Mouse (Mus musculus) CH12.LX (cell line): ENCODE measurements around the gene Fam83c. TPM values are rescaled to one million over a fixed set of nuclear protein-coding genes. Genes with fewer than 3 reads are reported as not detected.

Experiments
- DNase-seq: peaks from one replicate; pipeline ENCODE4 v3.0.0-alpha.2; 2013; ENCODE audit errors: extremely low read depth
- H3K27ac ChIP-seq: 2 replicates; pipeline ENCODE4 v1.5.1; 2012; ENCODE audit warnings: low read depth, mild to moderate bottlenecking, control low read depth, moderate library complexity; ENCODE audit not compliant: insufficient read depth
- H3K27me3 ChIP-seq: replicated peaks from 2 replicates; pipeline ENCODE3; 2012; ENCODE audit warnings: inconsistent platforms
- H3K36me3 ChIP-seq, 2 experiments: replicated peaks in 1 of 2; 2 replicates each; pipeline versions ENCODE3 to v1.6.1; 2012; ENCODE audit warnings: inconsistent platforms in 1 of 2, low read length in 1 of 2, mild to moderate bottlenecking in 1 of 2, mixed read lengths in 1 of 2, moderate library complexity in 1 of 2; ENCODE audit not compliant: control insufficient read depth in 1 of 2, insufficient read depth in 1 of 2
- H3K4me1 ChIP-seq, 2 experiments: 2 replicates each; pipeline ENCODE4 v1.6.1; 2012; ENCODE audit warnings: inconsistent platforms in 1 of 2, moderate library complexity in 1 of 2; ENCODE audit not compliant: insufficient read depth in 2 of 2, control insufficient read depth in 1 of 2
- H3K4me2 ChIP-seq: 2 replicates; pipeline ENCODE4 v1.6.1; 2012; ENCODE audit warnings: low read depth, mild to moderate bottlenecking, control low read depth; ENCODE audit not compliant: poor library complexity, insufficient read depth, severe bottlenecking
- H3K4me3 ChIP-seq, 3 experiments: fragments of 150-350 bp in 1 of 3; sonication (generic) in 1 of 3; replicated peaks in 1 of 3; 2 replicates each; pipeline versions ENCODE3 to v1.5.1; 2011 to 2012; ENCODE audit warnings: low read depth in 2 of 3, low read length in 2 of 3, mild to moderate bottlenecking in 2 of 3, moderate library complexity in 2 of 3, control low read depth in 1 of 3, improper control_type of control experiment in 1 of 3, inconsistent platforms in 1 of 3, mixed read lengths in 1 of 3; ENCODE audit not compliant: poor library complexity in 1 of 3
- H3K79me2 ChIP-seq: replicated peaks from 2 replicates; pipeline ENCODE4 v1.6.1; 2012; ENCODE audit warnings: mild to moderate bottlenecking, moderate library complexity; ENCODE audit not compliant: control insufficient read depth, poor library complexity, insufficient read depth, severe bottlenecking; ENCODE audit errors: extremely low read depth
- H3K9ac ChIP-seq: 2 replicates; pipeline ENCODE4 v1.6.1; 2012; ENCODE audit warnings: low read depth, mild to moderate bottlenecking, control low read depth, moderate library complexity; ENCODE audit not compliant: insufficient read depth
- H3K9me3 ChIP-seq: replicated peaks from 2 replicates; pipeline ENCODE3; 2012; ENCODE audit warnings: low read length, inconsistent platforms, mixed read lengths
- BHLHE40 ChIP-seq: IDR thresholded peaks from 2 replicates; pipeline ENCODE4 v1.6.1; 2011; ENCODE audit warnings: mild to moderate bottlenecking, low read depth, low read length, improper control_type of control experiment
- CHD1 ChIP-seq: IDR thresholded peaks from 2 replicates; pipeline ENCODE4 v1.6.1; 2012; ENCODE audit warnings: low read depth, low read length, improper control_type of control experiment, inconsistent platforms
- CHD2 ChIP-seq: IDR thresholded peaks from 2 replicates; pipeline ENCODE4 v1.6.1; 2011; ENCODE audit warnings: low read length, improper control_type of control experiment
- E2F4 ChIP-seq: IDR thresholded peaks from 2 replicates; pipeline ENCODE4 v1.6.1; 2011; ENCODE audit warnings: low read depth, low read length, improper control_type of control experiment; ENCODE audit not compliant: insufficient replicate concordance
- EP300 ChIP-seq: IDR thresholded peaks from 2 replicates; pipeline ENCODE4 v1.6.1; 2011; ENCODE audit warnings: low read length, improper control_type of control experiment
- ETS1 ChIP-seq: conservative IDR thresholded peaks from 2 replicates; pipeline ENCODE4 v1.6.1; 2012; ENCODE audit warnings: low read depth, mild to moderate bottlenecking, inconsistent platforms, low read length, improper control_type of control experiment, moderate library complexity
- GABPA ChIP-seq: IDR thresholded peaks from 2 replicates; pipeline ENCODE4 v1.6.1; 2012; ENCODE audit warnings: low read depth, low read length, improper control_type of control experiment, inconsistent platforms; ENCODE audit not compliant: insufficient replicate concordance
- IRF4 ChIP-seq: IDR thresholded peaks from 2 replicates; pipeline ENCODE4 v1.6.1; 2014; ENCODE audit warnings: low read depth, mild to moderate bottlenecking, inconsistent platforms, low read length, improper control_type of control experiment
- JUN ChIP-seq: IDR thresholded peaks from 2 replicates; pipeline ENCODE4 v1.6.1; 2011; ENCODE audit warnings: low read depth, mild to moderate bottlenecking, low read length, improper control_type of control experiment, moderate library complexity; ENCODE audit not compliant: insufficient read depth
- KAT2A ChIP-seq: IDR thresholded peaks from 2 replicates; pipeline ENCODE4 v1.6.1; 2012; ENCODE audit warnings: low read length, improper control_type of control experiment, inconsistent platforms; ENCODE audit not compliant: insufficient replicate concordance
- MAX ChIP-seq: IDR thresholded peaks from 2 replicates; pipeline ENCODE4 v1.6.1; 2011; ENCODE audit warnings: low read length, improper control_type of control experiment
- MAZ ChIP-seq: IDR thresholded peaks from 2 replicates; pipeline ENCODE4 v1.6.1; 2012; ENCODE audit warnings: low read depth, mild to moderate bottlenecking, inconsistent platforms, low read length, improper control_type of control experiment, moderate library complexity
- MYC ChIP-seq: IDR thresholded peaks from 2 replicates; pipeline ENCODE4 v1.6.1; 2011; ENCODE audit warnings: low read depth, mild to moderate bottlenecking, improper control_type of control experiment, low read length
- NELFE ChIP-seq: IDR thresholded peaks from 2 replicates; pipeline ENCODE4 v1.6.1; 2011; ENCODE audit warnings: low read depth, low read length, improper control_type of control experiment
- NRF1 ChIP-seq: IDR thresholded peaks from 2 replicates; pipeline ENCODE4 v1.6.1; 2014; ENCODE audit warnings: low read depth, mild to moderate bottlenecking, inconsistent platforms, low read length, improper control_type of control experiment, moderate library complexity
- PAX5 ChIP-seq: IDR thresholded peaks from 2 replicates; pipeline ENCODE4 v1.6.1; 2012; ENCODE audit warnings: low read length, inconsistent platforms, mixed read lengths
- POLR2A ChIP-seq: IDR thresholded peaks from 2 replicates; pipeline ENCODE4 v1.6.1; 2011; ENCODE audit warnings: low read depth, mild to moderate bottlenecking, improper control_type of control experiment, low read length
- POLR2AphosphoS2 ChIP-seq: IDR thresholded peaks from 2 replicates; pipeline ENCODE4 v1.6.1; 2011; ENCODE audit warnings: low read depth, low read length, improper control_type of control experiment
- SIN3A ChIP-seq: IDR thresholded peaks from 2 replicates; pipeline ENCODE4 v1.6.1; 2012; ENCODE audit warnings: low read length, improper control_type of control experiment, inconsistent platforms
- TBP ChIP-seq: conservative IDR thresholded peaks from 2 replicates; pipeline ENCODE4 v1.6.1; 2011; ENCODE audit warnings: low read depth, low read length, improper control_type of control experiment
- UBTF ChIP-seq: IDR thresholded peaks from 2 replicates; pipeline ENCODE4 v1.6.1; 2012; ENCODE audit warnings: low read depth, mild to moderate bottlenecking, inconsistent platforms, low read length, improper control_type of control experiment, moderate library complexity
- ZMIZ1 ChIP-seq: IDR thresholded peaks from 2 replicates; pipeline ENCODE4 v1.6.1; 2012; ENCODE audit warnings: low read depth, mild to moderate bottlenecking, inconsistent platforms, low read length, improper control_type of control experiment
- dilution Hi-C: fragments of 300-500 bp; cut with MboI; formaldehyde crosslinking; loops from 2 replicates; pipeline ENCODE4 v1.14.3; 2020; ENCODE audit warnings: low sequenced_read_pairs; ENCODE audit not compliant: extremely low pct_unique_long_range_greater_than_20kb, extremely low pct_ligation_motif_present
- in situ Hi-C: fragments of 300-500 bp; cut with MboI; formaldehyde crosslinking; loops from 3 replicates; pipeline ENCODE4 v1.14.3; 2019; ENCODE audit warnings: low sequenced_read_pairs, low pct_ligation_motif_present, low pct_unique_long_range_greater_than_20kb, mixed read lengths
- polyA plus RNA-seq: library from polyadenylated mRNA; unstranded; fragments of >175 nt; gene quantifications from 2 replicates; pipeline ENCODE4 v1.2.1, GENCODE M21; 2012; ENCODE audit warnings: low read depth; ENCODE audit not compliant: insufficient read length
- total RNA-seq, 2 experiments: library from RNA; depleted of rRNA; stranded (reverse); fragments of 300-350 nt in 1 of 2; fragments of >200 nt in 1 of 2; gene quantifications; 2 replicates each; pipeline ENCODE4 v1.2.3; 2012 to 2014

Gene Fam83c
- total and polyA plus RNA-seq, 3 experiments = 0.04 to 0.09 TPM; not detected in 1

DNA sequence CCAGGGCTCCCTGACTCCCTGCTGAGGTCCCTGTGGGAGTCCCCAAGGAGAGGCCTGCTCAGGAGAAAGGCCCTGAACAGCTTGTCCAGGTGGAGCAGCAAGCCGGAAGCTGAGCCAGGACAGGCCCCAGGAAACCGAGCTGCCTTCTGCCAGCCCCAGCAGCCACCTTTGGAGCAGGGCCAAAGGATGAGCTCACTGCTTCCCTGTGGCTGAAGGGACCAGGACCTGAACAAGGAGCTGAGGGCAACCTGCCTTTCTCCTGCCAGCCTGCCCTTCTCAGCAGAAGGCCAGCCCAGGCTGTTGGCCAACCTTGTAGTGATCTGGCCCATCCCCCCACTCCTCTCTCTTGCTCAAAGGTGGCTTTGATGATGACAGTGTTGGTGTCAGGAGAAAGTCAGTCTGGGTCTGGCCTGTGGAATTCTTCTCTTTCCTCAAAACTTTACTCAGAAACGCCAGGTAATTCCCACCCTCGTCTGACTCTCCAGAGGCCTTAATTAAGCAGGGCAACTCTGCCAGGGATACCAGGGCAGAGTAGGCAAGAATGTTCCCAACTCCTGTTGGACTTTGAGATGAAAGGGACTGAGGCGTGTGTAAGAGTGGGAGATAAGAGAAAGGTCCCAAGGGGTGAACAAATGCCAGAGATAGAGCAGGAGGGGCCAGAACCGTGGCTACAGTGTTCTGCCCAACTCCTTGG, 29.3 kb downstream of the Fam83c start:
- no peaks in the 10 kb centered on the region for H3K79me2 ChIP-seq
- no peak overlapping the region for H3K27ac ChIP-seq
- no peaks in the 10 kb centered on the region for H3K9me3 ChIP-seq
- in situ Hi-C loops = no loop called here
- H3K9ac ChIP-seq = no peak overlapping the region
- DNase-seq = no peak
- no peaks in the 10 kb centered on the region for H3K36me3 ChIP-seq
- TF ChIP-seq CHD2 (no peak), NELFE (no peak), KAT2A (no peak), TBP (no peak), POLR2A (no peak), MYC (no peak), CHD1 (no peak), PAX5 (no peak), NRF1 (no peak), POLR2AphosphoS2 (no peak), MAX (no peak), GABPA (no peak), IRF4 (no peak), SIN3A (no peak), ZMIZ1 (no peak), UBTF (no peak), BHLHE40 (no peak), EP300 (no peak), E2F4 (no peak)
- no peaks in the 10 kb centered on the region for H3K4me1 ChIP-seq
- dilution Hi-C loops = no loop called here
- H3K27me3 ChIP-seq = peaks cover 53% of the 10 kb centered on the region
- H3K4me2 ChIP-seq = no peak overlapping the region
- no peak overlapping the region for H3K4me3 ChIP-seq

DNA sequence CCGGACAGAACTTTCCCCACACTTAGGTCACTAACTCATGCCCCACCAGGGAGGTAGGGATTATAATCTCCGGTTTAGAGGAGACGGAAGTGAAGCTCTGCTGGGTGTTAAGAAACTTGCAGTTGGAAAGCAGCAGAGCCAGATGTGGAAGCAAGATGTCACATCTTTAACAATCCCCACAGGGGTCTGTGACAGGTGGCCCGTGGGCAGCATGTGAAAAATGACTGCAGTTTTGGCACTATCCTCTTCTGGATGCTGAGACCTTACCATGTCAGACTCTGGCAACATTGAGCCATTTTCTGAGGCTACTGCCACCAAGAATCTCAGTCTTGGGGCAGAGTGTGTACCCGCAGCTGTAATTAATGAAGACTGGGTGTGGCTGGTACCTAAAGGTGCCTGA, 30.6 kb downstream of the Fam83c start:
- TF ChIP-seq ETS1 (no peak), POLR2AphosphoS2 (no peak), MAZ (no peak), JUN (no peak), BHLHE40 (no peak)
- in situ Hi-C loops (no loop called here), dilution Hi-C loops (no loop called here)
- no peak for DNase-seq
- Histone ChIP-seq H3K4me3 (no peak overlapping the region), H3K27me3 (peaks cover 65% of the 10 kb centered on the region), H3K9ac (no peak overlapping the region), H3K27ac (no peak overlapping the region), H3K36me3 (no peaks in the 10 kb centered on the region), H3K79me2 (no peaks in the 10 kb centered on the region), H3K9me3 (no peaks in the 10 kb centered on the region), H3K4me1 (no peaks in the 10 kb centered on the region), H3K4me2 (no peak overlapping the region)
